Mouse (Mus musculus): ENCODE results near the gene Nck2. TPM values are rescaled to one million over a fixed set of nuclear protein-coding genes. Genes with fewer than 3 reads are reported as not detected.
A peak's percentile ranks its signal among the peaks of the same experiment; 100 is the strongest.
"Not testable (repeated sequence)": the region's sequence is repeated elsewhere in the genome, so short reads cannot be mapped to it uniquely, and the experiment has no call there.

Gene Nck2
- polyA plus RNA-seq, 1 experiment from 2014 or later: 47.0 TPM

DNA sequence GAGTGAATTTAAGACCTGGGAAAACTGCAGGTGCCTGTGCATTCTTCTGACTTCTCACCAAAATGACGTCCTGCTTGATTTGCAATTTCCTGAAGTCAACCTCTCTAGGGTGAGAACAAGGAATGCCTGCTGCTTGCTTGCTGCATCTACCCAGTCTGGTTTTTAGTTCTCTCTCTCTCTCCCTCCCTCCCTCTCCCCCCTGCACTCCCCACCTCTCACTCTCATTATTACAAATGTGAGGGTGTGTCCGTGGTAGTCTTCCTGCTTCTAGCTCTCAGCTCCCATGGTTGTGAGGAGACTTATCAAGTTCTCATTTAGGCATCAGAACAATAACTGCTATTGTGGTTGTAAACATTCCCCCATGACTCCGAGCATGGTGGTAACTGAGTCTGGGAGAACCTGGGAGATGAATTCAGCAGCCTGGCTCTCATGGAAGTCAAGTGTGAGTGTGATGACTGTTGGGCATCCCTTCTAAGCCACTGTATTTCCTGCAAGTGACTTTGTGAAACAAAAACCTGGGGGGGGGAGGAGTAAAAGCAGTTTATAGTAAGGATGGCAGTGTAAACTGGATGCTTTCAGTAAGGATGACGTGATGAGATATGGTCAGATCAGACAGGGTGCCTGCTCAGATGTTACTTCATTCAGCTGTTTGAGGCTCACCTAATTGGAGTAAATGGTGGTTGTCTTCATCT is 95.5 kb downstream of the Nck2 start:
- Histone ChIP-seq H3K36me3 (peaks cover 1% of the 10 kb centered on the region; the same call in 1 of the 2 replicates), H3K4me1 (peaks cover 20% of the 10 kb centered on the region), H3K27me3 (no peaks in the 10 kb centered on the region), H3K9me3 (no peaks in the 10 kb centered on the region), H3K4me3 (no peak overlapping the region), H3K4me2 (no peak overlapping the region), H3K27ac (no peak overlapping the region), H3K9ac (no peak overlapping the region)
- 74% methylated on average over 4 of the region's 4 CpGs for WGBS
- no peak for ATAC-seq (ENCODE audit: insufficient number of reproducible peaks, insufficient read depth, low FRiP score, low TSS enrichment, low read depth)

DNA sequence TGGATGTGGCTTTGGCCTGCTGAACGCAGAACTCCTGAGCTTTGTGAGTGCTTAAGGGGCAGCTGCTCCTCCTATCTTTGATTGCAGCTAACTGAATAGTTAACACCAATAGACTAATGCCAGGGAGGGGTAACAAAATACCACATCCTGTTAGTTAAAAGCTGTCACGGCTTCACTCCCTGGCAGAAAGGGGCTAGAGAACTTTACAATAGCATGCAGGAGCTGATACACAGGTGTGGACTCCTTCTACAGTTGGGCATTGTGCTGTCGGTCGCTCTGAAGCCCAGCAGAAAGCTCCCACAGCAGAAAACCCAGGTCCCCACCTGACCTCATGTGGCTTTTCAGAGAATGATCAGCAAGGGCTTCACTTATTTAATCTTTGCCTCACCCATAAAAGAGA is 98.0 kb downstream of the Nck2 start:
- no peak overlapping the region for H3K27ac ChIP-seq
- H3K9me3 ChIP-seq: no peaks in the 10 kb centered on the region
- H3K27me3 ChIP-seq: no peaks in the 10 kb centered on the region
- no peak overlapping the region for H3K4me3 ChIP-seq
- WGBS: 70% methylated on average over 4 of the region's 4 CpGs
- H3K4me1 ChIP-seq: peaks cover 22% of the 10 kb centered on the region
- H3K4me2 ChIP-seq: no peak overlapping the region
- H3K9ac ChIP-seq: no peak overlapping the region
- H3K36me3 ChIP-seq: no peaks in the 10 kb centered on the region
- ATAC-seq (ENCODE audit: insufficient number of reproducible peaks, insufficient read depth, low FRiP score, low TSS enrichment, low read depth): no peak

GRCm38 (mm10) chr1:43547644-43548043 is 103.3 kb downstream of the Nck2 start:
- Histone ChIP-seq H3K27me3 (no peaks in the 10 kb centered on the region), H3K27ac (no peak overlapping the region), H3K4me2 (no peak overlapping the region), H3K9ac (no peak overlapping the region), H3K36me3 (no peaks in the 10 kb centered on the region), H3K4me1 (peaks cover 36% of the 10 kb centered on the region), H3K4me3 (no peak overlapping the region), H3K9me3 (no peaks in the 10 kb centered on the region)
- 86% methylated on average over 2 of the region's 2 CpGs for WGBS
- ATAC-seq (ENCODE audit: insufficient number of reproducible peaks, insufficient read depth, low FRiP score, low TSS enrichment, low read depth): no peak

- 37% methylated on average over 5 of the region's 5 CpGs for WGBS
- H3K4me1 ChIP-seq: peaks cover 33% of the 10 kb centered on the region
- ATAC-seq (ENCODE audit: insufficient number of reproducible peaks, insufficient read depth, low FRiP score, low TSS enrichment, low read depth): 0 out of 2 replicates have a peak, but pooled peaks have one; percentile 33
- H3K9me3 ChIP-seq: no peaks in the 10 kb centered on the region
- no peak overlapping the region for H3K27ac ChIP-seq
- H3K4me3 ChIP-seq: no peak overlapping the region
- H3K4me2 ChIP-seq: no peak overlapping the region
- H3K36me3 ChIP-seq: peaks cover 2% of the 10 kb centered on the region
- H3K27me3 ChIP-seq: no peaks in the 10 kb centered on the region
- no peak overlapping the region for H3K9ac ChIP-seq
Measured at GRCm38 (mm10) chr1:43548749-43549148, 104.4 kb downstream of the Nck2 start.

DNA sequence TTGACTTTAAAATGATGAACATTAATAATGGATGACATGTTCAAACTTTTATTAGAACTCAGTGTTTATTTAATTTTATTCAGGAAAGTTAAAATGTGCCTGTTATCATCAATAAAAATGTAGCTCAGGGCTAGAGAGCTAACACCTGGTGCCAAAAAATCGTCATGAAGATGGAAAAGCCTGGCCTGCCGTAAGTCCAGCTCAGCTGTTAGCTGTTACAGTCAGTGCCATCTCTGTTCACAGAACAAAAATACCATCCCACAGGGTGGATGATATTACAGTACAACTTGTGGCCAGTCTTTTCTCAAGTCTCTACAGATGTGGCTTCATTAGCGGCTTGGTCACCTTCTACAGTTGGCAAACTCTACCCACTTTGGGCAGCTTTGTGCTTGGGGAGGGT is 106.1 kb downstream of the Nck2 start:
- H3K9me3 ChIP-seq: no peaks in the 10 kb centered on the region
- peaks cover 20% of the 10 kb centered on the region for H3K36me3 ChIP-seq
- H3K4me3 ChIP-seq: no peak overlapping the region
- no peaks in the 10 kb centered on the region for H3K27me3 ChIP-seq
- H3K4me1 ChIP-seq: peaks cover 30% of the 10 kb centered on the region
- no peak overlapping the region for H3K27ac ChIP-seq
- H3K9ac ChIP-seq: no peak overlapping the region
- no peak overlapping the region for H3K4me2 ChIP-seq
- ATAC-seq (ENCODE audit: insufficient number of reproducible peaks, insufficient read depth, low FRiP score, low TSS enrichment, low read depth): no peak
- 77% methylated on average over 3 of the region's 3 CpGs for WGBS

GRCm38 (mm10) chr1:43553989-43554679 is 109.8 kb downstream of the Nck2 start:
- H3K27ac ChIP-seq; H3K9me3 ChIP-seq; ATAC-seq (ENCODE audit: insufficient number of reproducible peaks, insufficient read depth, low FRiP score, low TSS enrichment, low read depth); H3K4me3 ChIP-seq; H3K4me2 ChIP-seq; H3K27me3 ChIP-seq; H3K9ac ChIP-seq: not testable (repeated sequence)
- Histone ChIP-seq H3K4me1 (peaks cover 21% of the 10 kb centered on the region), H3K36me3 (peaks cover 25% of the 10 kb centered on the region)
- WGBS: 93% methylated on average over 37 of the region's 37 CpGs

DNA sequence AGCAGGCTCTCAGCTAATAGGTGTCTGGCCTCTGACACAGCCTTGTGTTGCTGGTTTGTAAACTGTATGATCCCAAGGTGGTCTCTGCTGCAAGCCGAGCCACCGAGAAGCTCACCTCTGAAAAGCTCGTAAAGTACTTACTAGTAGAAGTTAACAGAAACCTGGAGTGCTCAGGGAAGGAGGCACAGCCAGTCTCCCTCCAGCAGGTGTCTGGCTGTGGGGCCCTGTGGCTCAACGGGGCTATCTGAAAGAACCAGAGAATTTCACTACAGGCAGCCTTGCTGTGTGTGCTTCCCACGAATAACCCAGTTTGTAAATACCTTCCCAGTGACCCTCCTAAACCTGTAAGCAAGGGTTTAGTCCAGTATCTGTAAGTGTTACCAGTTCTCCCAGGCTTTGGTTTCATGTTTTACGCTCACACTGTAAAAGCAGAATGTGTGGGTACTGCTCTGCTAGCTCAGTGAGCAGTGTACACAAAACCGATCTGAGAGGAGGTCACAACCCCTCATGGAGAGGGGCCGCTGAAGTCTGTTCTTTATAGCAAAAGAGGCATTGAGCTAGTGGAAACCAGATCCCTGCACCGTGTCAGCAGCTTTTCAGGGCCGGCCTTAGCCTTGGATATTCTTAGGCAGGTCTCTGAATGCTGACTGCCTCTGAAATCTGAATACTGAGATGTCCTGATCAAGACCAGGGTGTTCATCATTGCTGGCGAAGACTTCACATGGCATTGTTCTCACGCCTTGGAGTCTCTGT is 111.0 kb downstream of the Nck2 start:
- ATAC-seq (ENCODE audit: insufficient number of reproducible peaks, insufficient read depth, low FRiP score, low TSS enrichment, low read depth): no peak

DNA sequence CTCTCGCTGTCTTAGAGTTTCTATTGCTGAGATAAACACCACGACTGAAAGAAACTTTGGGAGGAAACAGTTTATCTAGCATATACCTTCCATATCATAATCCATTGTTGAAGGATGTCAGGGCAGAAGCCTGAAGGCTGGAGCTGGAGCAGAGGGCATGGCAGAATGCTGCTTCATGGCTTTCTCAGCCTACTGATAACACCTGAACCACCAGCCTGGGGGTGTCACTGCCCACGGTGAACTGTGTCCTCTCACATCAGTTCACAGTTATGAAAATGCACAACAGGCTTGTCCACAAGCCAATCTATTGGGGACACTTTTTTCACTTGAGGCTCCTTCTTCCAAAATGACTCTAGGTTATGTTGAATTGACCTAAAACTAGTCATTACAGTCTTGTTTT is 114.0 kb downstream of the Nck2 start:
- Histone ChIP-seq H3K4me1 (peaks cover 11% of the 10 kb centered on the region; the same call in 1 of the 2 replicates), H3K27ac (no peak overlapping the region), H3K27me3 (no peaks in the 10 kb centered on the region), H3K9me3 (no peaks in the 10 kb centered on the region), H3K9ac (no peak overlapping the region), H3K4me2 (no peak overlapping the region), H3K36me3 (peaks cover 38% of the 10 kb centered on the region), H3K4me3 (no peak overlapping the region)
- WGBS: 90% methylated on average over 3 of the region's 3 CpGs
- ATAC-seq (ENCODE audit: insufficient number of reproducible peaks, insufficient read depth, low FRiP score, low TSS enrichment, low read depth): no peak

More for the DNA sequence above, 111.0 kb downstream of the Nck2 start:
- H3K9me3 ChIP-seq: no peaks in the 10 kb centered on the region
- no peak overlapping the region for H3K27ac ChIP-seq
- peaks cover 16% of the 10 kb centered on the region for H3K4me1 ChIP-seq
- H3K36me3 ChIP-seq: peaks cover 30% of the 10 kb centered on the region
- H3K27me3 ChIP-seq: no peaks in the 10 kb centered on the region
- H3K4me2 ChIP-seq: no peak overlapping the region
- no peak overlapping the region for H3K4me3 ChIP-seq
- 58% methylated on average over 12 of the region's 12 CpGs for WGBS
- no peak overlapping the region for H3K9ac ChIP-seq

GRCm38 (mm10) chr1:43559043-43559692 is 114.8 kb downstream of the Nck2 start:
- Histone ChIP-seq H3K4me2 (no peak overlapping the region), H3K9ac (no peak overlapping the region), H3K27me3 (no peaks in the 10 kb centered on the region), H3K27ac (no peak overlapping the region), H3K4me1 (peaks cover 11% of the 10 kb centered on the region; the same call in 1 of the 2 replicates), H3K9me3 (no peaks in the 10 kb centered on the region), H3K4me3 (no peak overlapping the region), H3K36me3 (peaks cover 33% of the 10 kb centered on the region)
- ATAC-seq (ENCODE audit: insufficient number of reproducible peaks, insufficient read depth, low FRiP score, low TSS enrichment, low read depth): no peak
- WGBS: 93% methylated on average over 5 of the region's 5 CpGs

- 77% methylated on average over 3 of the region's 3 CpGs for WGBS
Measured at GRCm38 (mm10) chr1:43561085-43561484, 116.7 kb downstream of the Nck2 start.

GRCm38 (mm10) chr1:43562002-43562666 is 117.8 kb downstream of the Nck2 start:
- H3K4me2 ChIP-seq: no peak overlapping the region
- ATAC-seq (ENCODE audit: insufficient number of reproducible peaks, insufficient read depth, low FRiP score, low TSS enrichment, low read depth): no peak
- 78% methylated on average over 13 of the region's 13 CpGs for WGBS
- H3K27me3 ChIP-seq: no peaks in the 10 kb centered on the region
- no peak overlapping the region for H3K9ac ChIP-seq
- H3K4me3 ChIP-seq: no peak overlapping the region
- peaks cover 15% of the 10 kb centered on the region for H3K36me3 ChIP-seq
- H3K4me1 ChIP-seq: peaks cover 15% of the 10 kb centered on the region
- no peak overlapping the region for H3K27ac ChIP-seq
- H3K9me3 ChIP-seq: no peaks in the 10 kb centered on the region

More at GRCm38 (mm10) chr1:43561085-43561484, 116.7 kb downstream of the Nck2 start:
- Histone ChIP-seq H3K27me3 (no peaks in the 10 kb centered on the region), H3K4me1 (peaks cover 5% of the 10 kb centered on the region), H3K9ac (no peak overlapping the region), H3K9me3 (no peaks in the 10 kb centered on the region), H3K4me3 (no peak overlapping the region), H3K4me2 (no peak overlapping the region), H3K36me3 (peaks cover 19% of the 10 kb centered on the region), H3K27ac (no peak overlapping the region)
- no peak for ATAC-seq (ENCODE audit: insufficient number of reproducible peaks, insufficient read depth, low FRiP score, low TSS enrichment, low read depth)

Data from embryonic facial prominence, embryonic 13.5 days (tissue).